Mouse (Mus musculus) limb, embryonic 12.5 days (tissue): ENCODE measurements around the gene Golga4. TPM values are rescaled to one million over a fixed set of nuclear protein-coding genes. Genes with fewer than 3 reads are reported as not detected.

ENCODE experiments used
- ATAC-seq: fragments of 200-750 bp; cut with Nextera tagmentation; 2 replicates; pipeline ENCODE4 v1.8.0; 2017; ENCODE audit warnings: low read depth, moderate TSS enrichment; ENCODE audit not compliant: insufficient number of reproducible peaks, insufficient read depth, low FRiP score, low TSS enrichment
- H3K27ac ChIP-seq: fragments of 300-500 bp; sonication (generic); 2 replicates; pipeline ENCODE4 v1.5.1; 2016; ENCODE audit warnings: mild to moderate bottlenecking, moderate library complexity
- H3K27me3 ChIP-seq: fragments of 300-500 bp; sonication (generic); 2 replicates; pipeline ENCODE4 v1.6.1; 2016; ENCODE audit warnings: mild to moderate bottlenecking, moderate library complexity
- H3K36me3 ChIP-seq: fragments of 300-500 bp; sonication (generic); 2 replicates; pipeline ENCODE4 v1.6.1; 2016; ENCODE audit warnings: mild to moderate bottlenecking, moderate library complexity
- H3K4me1 ChIP-seq: fragments of 300-500 bp; sonication (generic); replicated peaks from 2 replicates; pipeline ENCODE4 v1.6.1; 2016
- H3K4me2 ChIP-seq: fragments of 300-500 bp; sonication (generic); 2 replicates; pipeline ENCODE4 v1.6.1; 2016; ENCODE audit warnings: mild to moderate bottlenecking, moderate library complexity
- H3K4me3 ChIP-seq: fragments of 300-500 bp; sonication (generic); replicated peaks from 2 replicates; pipeline ENCODE4 v1.5.1; 2016; ENCODE audit warnings: mild to moderate bottlenecking
- H3K9ac ChIP-seq: fragments of 300-500 bp; sonication (generic); replicated peaks from 2 replicates; pipeline ENCODE4 v1.6.1; 2016; ENCODE audit warnings: mild to moderate bottlenecking, moderate library complexity
- H3K9me3 ChIP-seq: fragments of 300-500 bp; sonication (generic); 2 replicates; pipeline ENCODE4 v1.6.1; 2016; ENCODE audit warnings: mild to moderate bottlenecking, moderate library complexity
- WGBS: fragments of 180-500 bp; shearing (Covaris S2); methylation state at CpG from one replicate; pipeline ENCODE4 v1.1.7; 2016; 5-methylcytosine and 5-hydroxymethylcytosine counted together
- polyA plus RNA-seq: library from polyadenylated mRNA; unstranded; fragments of >200 nt; fragmentation: Nextera tagmentation; extraction: Ambion mirVana; gene quantifications from 2 replicates; pipeline ENCODE4 v1.2.1, GENCODE M21; 2016

The Golga4 gene
- polyA plus RNA-seq, 1 experiment from 2014 or later = 62.4 TPM

DNA sequence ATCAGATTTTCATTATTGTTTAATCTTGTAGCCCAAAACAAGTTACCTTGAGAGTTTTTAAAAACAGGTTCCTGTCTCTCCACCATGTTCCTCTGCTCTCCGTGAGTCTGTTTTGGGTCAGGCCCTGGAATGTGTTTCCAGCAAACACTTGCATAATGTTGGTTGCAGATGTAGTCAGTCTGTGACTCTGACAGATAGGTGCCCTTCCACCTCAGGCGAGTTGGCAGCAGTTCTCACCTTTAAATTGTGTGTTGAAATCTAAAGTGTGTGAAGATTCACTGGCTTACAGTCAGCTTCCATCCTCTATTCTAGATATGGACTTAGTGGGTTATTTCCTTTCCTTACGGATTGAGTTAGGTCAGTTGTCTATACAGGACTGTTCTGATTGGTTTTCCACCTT, 23.7 kb downstream of the Golga4 start:
- Histone ChIP-seq H3K4me2 (no peak overlapping the region), H3K4me1 (no peaks in the 10 kb centered on the region), H3K27me3 (no peaks in the 10 kb centered on the region), H3K9me3 (no peaks in the 10 kb centered on the region), H3K27ac (no peak overlapping the region), H3K4me3 (no peak overlapping the region), H3K9ac (no peak overlapping the region), H3K36me3 (peaks cover 96% of the 10 kb centered on the region)
- 87% methylated on average over 3 of the region's 3 CpGs for WGBS
- ATAC-seq = no peak

DNA sequence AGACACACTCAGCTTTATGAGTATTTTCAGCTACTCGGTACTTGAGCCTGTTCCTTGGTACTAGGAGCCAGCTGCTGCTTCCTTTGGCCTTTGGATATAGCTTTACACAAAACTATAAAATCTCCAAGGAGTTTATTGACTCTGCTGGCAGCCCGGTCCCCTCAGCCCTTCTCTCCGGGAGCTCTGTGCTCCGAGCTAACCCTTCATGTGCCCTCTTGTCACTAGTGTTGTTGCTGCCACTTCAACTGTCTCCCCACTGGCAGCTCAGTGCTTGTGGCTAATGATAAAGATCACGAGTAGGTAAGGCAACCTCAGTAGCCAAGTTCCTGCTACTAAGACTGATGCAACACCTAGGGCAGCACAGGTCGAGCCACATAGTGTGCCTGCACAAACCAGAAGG, 24.6 kb downstream of the Golga4 start:
- Histone ChIP-seq H3K9ac (no peak overlapping the region), H3K27ac (no peak overlapping the region), H3K9me3 (no peaks in the 10 kb centered on the region), H3K4me3 (no peak overlapping the region), H3K27me3 (no peaks in the 10 kb centered on the region), H3K4me1 (no peaks in the 10 kb centered on the region), H3K4me2 (no peak overlapping the region), H3K36me3 (peaks cover 95% of the 10 kb centered on the region)
- 77% methylated on average over 6 of the region's 6 CpGs for WGBS
- no peak for ATAC-seq

DNA sequence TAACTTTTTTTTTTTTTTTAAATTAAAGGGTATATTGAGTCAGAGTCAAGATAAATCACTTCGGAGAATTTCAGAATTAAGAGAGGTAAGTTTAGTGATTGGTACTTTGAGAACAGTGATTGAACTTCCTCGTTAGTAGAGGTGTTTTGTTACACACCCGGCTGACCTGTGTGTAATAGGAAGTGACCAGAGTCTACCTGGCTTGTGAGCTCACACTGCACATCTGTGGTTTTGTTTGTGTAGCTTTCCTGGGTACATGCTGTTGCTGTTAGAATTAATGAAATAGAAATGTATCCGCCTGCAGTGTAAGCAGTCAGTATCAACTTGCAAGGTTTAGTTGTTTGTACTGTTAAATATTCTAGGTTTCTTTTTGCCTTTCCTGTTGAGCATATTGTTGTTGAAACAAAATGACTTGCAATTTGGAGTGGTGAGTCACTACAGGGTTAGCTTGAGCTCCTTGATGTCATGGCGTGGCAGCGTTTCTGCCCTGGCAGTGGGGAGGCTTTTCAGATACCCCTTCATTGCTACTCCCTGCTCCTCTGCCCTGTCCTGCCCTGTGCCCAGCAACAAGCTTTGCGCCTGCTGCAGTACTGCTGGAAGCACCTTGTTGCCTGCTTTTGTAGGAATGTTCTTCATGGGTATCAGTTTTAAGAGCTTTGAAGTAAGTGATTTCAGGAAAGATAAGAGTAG, 26.6 kb downstream of the Golga4 start:
- Histone ChIP-seq H3K4me3 (no peak overlapping the region), H3K27ac (no peak overlapping the region), H3K27me3 (no peaks in the 10 kb centered on the region), H3K4me2 (no peak overlapping the region), H3K4me1 (no peaks in the 10 kb centered on the region), H3K9ac (no peak overlapping the region), H3K36me3 (peaks cover 94% of the 10 kb centered on the region), H3K9me3 (no peaks in the 10 kb centered on the region)
- WGBS = 84% methylated on average over 7 of the region's 7 CpGs
- ATAC-seq = no peak

DNA sequence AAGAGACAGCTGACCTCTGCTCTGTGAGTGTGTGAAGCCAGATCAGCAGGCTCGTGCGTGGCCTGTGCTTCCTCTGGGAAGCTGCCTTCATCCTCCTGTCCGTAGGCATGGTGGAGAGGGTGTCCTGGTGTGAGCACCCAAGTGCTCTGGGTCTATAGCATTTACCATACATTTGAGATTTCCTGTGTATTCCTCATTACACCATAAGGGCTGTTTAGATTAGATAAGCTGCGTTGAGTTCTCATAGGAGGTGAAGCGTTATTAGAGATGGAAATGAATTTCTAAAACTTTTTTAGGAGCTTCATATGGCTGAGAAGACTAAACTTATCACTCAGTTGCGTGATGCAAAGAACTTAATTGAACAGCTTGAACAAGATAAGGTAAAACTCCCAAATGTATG, 30.9 kb downstream of the Golga4 start:
- Histone ChIP-seq H3K9ac (no peak overlapping the region), H3K4me2 (no peak overlapping the region), H3K27me3 (no peaks in the 10 kb centered on the region), H3K36me3 (peaks cover 94% of the 10 kb centered on the region), H3K4me1 (no peaks in the 10 kb centered on the region), H3K9me3 (no peaks in the 10 kb centered on the region), H3K27ac (no peak overlapping the region), H3K4me3 (no peak overlapping the region)
- no peak for ATAC-seq
- WGBS = 95% methylated on average over 6 of the region's 6 CpGs

DNA sequence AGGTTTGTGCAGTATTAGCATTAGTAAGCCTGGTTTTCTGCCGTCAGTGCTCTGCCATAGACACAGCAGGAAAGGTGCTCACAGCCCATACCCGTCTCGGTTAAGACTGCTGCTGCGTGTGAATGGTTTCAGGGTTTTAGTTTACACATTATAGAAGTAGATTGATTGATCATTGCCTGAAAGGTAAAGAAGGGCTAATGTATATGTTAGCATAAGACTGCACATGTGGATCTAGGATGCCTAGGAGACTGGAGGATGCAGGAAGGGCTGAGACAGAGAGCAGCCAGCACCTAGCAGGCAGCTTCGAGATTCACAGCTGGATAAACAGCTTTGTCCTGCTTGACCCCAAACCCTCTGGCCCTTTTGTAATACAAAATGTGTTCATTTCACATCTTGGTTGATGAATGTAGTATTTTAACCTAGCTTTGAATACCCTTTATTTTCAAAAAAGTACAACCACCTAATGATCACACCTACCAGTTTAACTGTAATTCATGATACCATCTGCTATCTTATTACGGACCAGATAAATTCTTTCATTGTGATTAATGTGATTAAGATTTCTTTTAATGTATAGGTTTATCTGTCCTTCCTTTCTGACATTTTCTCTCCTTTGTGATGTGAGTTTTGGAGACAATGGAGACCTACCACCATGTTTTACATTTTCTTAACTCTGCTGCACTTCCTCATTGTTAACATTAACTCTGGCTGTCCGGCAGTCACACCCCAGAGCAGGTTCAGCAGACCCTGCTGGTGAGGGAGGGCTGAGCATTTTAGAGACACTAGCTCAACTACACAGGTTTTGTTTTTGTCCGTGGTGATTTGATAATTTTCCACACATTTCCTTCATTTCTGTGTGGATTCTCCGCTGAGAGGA, 31.6 kb downstream of the Golga4 start:
- Histone ChIP-seq H3K27ac (no peak overlapping the region), H3K4me2 (no peak overlapping the region), H3K9me3 (no peaks in the 10 kb centered on the region), H3K27me3 (no peaks in the 10 kb centered on the region), H3K4me1 (no peaks in the 10 kb centered on the region), H3K36me3 (peaks cover 94% of the 10 kb centered on the region), H3K9ac (no peak overlapping the region), H3K4me3 (no peak overlapping the region)
- no peak for ATAC-seq
- WGBS = 90% methylated on average over 9 of the region's 9 CpGs

DNA sequence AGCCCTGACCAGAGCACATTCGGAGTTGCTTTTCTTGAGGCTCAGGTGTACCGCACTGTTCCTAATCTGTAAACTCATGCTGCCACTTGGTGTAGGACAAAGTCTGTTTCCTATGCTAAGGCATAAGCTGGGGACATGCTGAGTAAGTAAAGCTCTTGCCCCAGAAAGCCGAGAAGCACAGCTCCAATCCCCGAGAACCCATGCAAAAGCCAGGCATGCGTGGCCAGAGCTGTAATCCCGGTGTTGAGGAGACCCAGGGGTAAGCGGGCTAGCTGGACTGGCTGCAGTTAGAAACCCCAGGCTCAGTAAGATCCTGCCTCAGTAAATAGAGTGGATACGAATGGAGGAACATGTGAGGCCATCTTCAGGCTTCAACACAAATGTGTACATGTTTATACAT, 35.8 kb downstream of the Golga4 start:
- Histone ChIP-seq H3K9ac (no peak overlapping the region), H3K27me3 (no peaks in the 10 kb centered on the region), H3K9me3 (no peaks in the 10 kb centered on the region), H3K4me1 (no peaks in the 10 kb centered on the region), H3K27ac (no peak overlapping the region), H3K36me3 (peaks cover 85% of the 10 kb centered on the region), H3K4me3 (no peak overlapping the region), H3K4me2 (no peak overlapping the region)
- WGBS = 90% methylated on average over 8 of the region's 8 CpGs
- no peak for ATAC-seq

DNA sequence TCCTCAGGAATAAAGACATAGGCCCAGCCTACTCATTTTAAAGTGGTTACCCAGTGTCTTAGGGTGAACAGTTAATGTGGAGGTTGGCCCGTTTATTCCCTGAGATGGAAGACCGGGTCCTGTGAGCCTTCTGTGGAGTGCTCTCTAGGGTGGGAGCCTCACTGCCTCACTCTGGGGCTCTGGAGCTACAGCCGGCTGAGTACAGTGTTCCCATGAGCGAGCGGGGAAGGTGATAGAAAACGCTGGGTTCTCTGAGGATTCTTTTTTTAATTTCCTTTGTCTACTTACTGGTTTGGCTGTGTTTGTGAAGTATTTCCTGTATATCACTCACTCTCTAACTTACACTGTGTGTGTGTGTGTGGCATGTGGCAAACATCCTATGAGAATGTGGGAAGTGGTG, 39.1 kb downstream of the Golga4 start:
- Histone ChIP-seq H3K36me3 (peaks cover 79% of the 10 kb centered on the region), H3K27me3 (no peaks in the 10 kb centered on the region), H3K4me3 (no peak overlapping the region), H3K4me1 (no peaks in the 10 kb centered on the region), H3K9me3 (no peaks in the 10 kb centered on the region), H3K9ac (no peak overlapping the region), H3K27ac (no peak overlapping the region), H3K4me2 (no peak overlapping the region)
- 83% methylated on average over 6 of the region's 6 CpGs for WGBS
- ATAC-seq = no peak

DNA sequence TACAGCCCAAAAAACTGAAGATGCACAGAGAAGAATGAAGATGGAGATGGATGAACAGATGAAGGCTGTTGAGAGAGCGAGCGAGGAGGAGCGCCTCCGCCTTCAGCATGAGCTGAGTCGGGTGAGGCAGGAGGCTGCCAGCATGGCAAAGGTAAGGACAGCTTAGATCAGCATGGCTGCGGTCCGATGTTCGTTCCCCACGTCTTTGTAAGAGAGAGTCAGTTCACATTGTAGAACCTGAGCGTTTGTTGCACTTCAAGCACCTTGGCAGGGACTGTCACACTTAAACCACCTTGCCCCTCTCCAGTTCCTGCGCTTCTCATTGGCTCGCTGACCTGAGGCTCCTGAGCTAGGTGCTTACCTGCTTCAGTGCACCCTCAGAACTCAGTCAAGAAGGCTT, 42.6 kb downstream of the Golga4 start:
- H3K4me2 ChIP-seq = no peak overlapping the region
- no peaks in the 10 kb centered on the region for H3K4me1 ChIP-seq
- no peak overlapping the region for H3K9ac ChIP-seq
- H3K27ac ChIP-seq = no peak overlapping the region
- H3K27me3 ChIP-seq = no peaks in the 10 kb centered on the region
- peaks cover 79% of the 10 kb centered on the region for H3K36me3 ChIP-seq
- H3K9me3 ChIP-seq = no peaks in the 10 kb centered on the region
- no peak overlapping the region for H3K4me3 ChIP-seq
- 97% methylated on average over 12 of the region's 12 CpGs for WGBS
- no peak for ATAC-seq

DNA sequence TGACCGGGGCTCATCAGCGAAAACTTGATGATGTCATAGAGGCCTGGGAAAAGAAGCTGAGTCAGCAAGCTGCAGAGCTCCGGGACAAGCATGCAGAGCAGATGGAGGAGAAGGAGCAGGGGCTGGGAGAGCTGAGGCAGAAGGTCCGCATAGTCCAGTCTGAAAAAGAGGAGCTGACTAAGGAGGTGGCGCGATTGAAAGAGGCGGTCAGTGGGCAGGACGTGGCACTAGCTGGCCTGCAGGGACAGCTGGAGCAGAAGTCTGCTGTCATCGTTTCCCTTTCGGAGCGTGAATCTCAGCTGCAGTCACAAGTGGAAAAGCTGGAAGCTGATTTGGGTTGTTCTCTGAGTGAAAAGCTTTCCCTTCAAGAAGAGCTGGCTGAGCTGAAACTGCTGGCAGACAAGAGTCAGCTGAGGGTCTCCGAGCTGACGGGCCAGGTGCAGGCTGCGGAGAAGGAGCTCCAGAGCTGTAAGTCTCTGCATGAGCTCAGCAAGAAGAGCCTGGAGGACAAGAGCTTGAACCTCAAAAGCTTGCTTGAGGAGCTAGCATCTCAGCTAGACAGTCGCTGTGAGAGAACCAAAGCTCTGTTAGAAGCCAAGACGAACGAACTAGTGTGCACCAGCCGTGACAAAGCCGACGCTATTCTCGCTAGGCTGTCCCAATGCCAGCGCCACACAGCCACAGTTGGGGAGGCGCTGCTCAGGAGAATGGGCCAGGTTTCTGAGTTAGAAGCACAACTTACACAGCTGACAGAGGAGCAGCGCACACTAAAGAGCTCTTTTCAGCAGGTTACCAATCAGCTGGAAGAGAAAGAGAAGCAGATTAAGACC, 51.1 kb downstream of the Golga4 start:
- Histone ChIP-seq H3K9ac (no peak overlapping the region), H3K4me1 (no peaks in the 10 kb centered on the region), H3K4me3 (no peak overlapping the region), H3K36me3 (peaks cover 90% of the 10 kb centered on the region), H3K27ac (no peak overlapping the region), H3K4me2 (no peak overlapping the region), H3K9me3 (no peaks in the 10 kb centered on the region), H3K27me3 (no peaks in the 10 kb centered on the region)
- no peak for ATAC-seq
- WGBS = 93% methylated on average over 24 of the region's 24 CpGs

DNA sequence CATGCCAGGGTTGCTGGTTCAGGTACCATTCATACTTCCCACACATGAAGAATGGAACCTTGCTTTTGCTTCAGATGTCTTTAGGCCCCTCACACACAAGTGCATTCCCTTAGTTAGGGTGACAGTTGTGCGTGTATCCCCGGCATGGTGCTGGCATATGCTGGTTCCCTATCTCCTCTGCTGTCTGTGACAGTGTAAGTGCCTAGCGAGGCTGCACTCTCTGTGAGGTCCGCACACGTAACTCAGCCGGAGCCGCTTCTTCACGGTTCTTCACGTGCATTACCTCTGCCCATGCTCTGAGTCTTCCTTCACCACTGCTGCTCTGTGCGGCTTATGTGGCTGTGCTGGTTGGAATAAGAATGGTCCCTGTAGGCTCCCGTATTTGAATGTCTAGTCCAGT, 57.3 kb downstream of the Golga4 start:
- H3K36me3 ChIP-seq = peaks cover 96% of the 10 kb centered on the region

DNA sequence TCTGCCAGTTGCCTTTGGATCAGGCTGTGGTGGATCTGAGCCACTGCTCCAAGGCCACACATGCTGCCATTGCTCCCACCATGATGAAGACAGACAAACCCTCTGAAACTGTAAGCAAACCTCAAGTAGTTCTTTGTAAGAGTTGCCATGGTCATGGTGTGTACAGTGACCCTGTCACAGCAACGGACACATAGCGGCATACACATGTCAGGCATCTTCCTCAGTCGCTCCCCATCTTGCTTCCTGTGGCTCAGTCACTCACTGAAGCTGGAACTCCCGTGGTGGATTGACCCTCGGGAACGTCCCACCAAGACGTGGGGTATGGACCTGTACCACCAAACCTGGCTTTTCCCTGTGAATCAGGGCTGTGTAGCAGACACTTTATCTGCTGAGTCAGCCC, 57.8 kb downstream of the Golga4 start:
- WGBS = 89% methylated on average over 7 of the region's 7 CpGs
- H3K36me3 ChIP-seq = peaks cover 92% of the 10 kb centered on the region
- no peak for ATAC-seq

More for the DNA sequence above, 57.3 kb downstream of the Golga4 start:
- H3K4me1 ChIP-seq = no peaks in the 10 kb centered on the region
- no peak overlapping the region for H3K27ac ChIP-seq
- no peak overlapping the region for H3K4me3 ChIP-seq
- 96% methylated on average over 11 of the region's 11 CpGs for WGBS
- ATAC-seq = no peak
- no peaks in the 10 kb centered on the region for H3K9me3 ChIP-seq
- no peaks in the 10 kb centered on the region for H3K27me3 ChIP-seq
- H3K9ac ChIP-seq = no peak overlapping the region
- no peak overlapping the region for H3K4me2 ChIP-seq

More for the DNA sequence above, 57.8 kb downstream of the Golga4 start:
- no peak overlapping the region for H3K4me3 ChIP-seq
- H3K9ac ChIP-seq = no peak overlapping the region
- no peaks in the 10 kb centered on the region for H3K4me1 ChIP-seq
- H3K27me3 ChIP-seq = no peaks in the 10 kb centered on the region
- H3K9me3 ChIP-seq = no peaks in the 10 kb centered on the region
- H3K4me2 ChIP-seq = no peak overlapping the region
- H3K27ac ChIP-seq = no peak overlapping the region
